Mouse (Mus musculus): ENCODE results near the gene Rps6ka2. TPM values are rescaled to one million over a fixed set of nuclear protein-coding genes. Genes with fewer than 3 reads are reported as not detected.

Rps6ka2 gene
- polyA plus RNA-seq, 1 experiment from 2014 or later: 20.1 TPM

DNA sequence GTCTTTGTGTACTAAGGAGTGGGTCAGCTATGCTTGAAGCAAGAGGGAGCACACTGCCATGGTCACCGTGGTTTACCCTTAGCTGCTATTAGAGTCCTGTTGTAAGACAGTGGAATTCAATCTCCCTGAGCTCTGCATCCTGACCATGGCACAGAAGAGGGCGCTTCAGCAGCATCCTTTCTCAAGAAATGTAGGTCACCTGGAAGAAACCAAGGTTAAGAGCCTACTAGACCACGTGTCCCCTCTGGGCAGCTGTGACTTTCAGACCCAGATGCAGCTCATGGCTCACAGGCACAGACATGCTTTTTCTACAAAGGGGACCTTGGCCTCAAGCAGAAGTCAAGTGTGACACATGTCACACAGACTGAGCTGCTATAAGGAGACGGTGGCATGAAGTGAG, 27.5 kb upstream of the Rps6ka2 start:
- 66% methylated on average over 4 of the region's 4 CpGs for WGBS
- Histone ChIP-seq H3K4me3 (ENCODE audit: low read depth, low read length) (no peak overlapping the region), H3K27ac (replicated peaks; ENCODE audit: low read depth, low read length) (no peak overlapping the region), H3K9ac (ENCODE audit: low read length) (no peak overlapping the region), H3K27me3 (ENCODE audit: control insufficient read depth, insufficient read depth, low read length) (no peaks in the 10 kb centered on the region), H3K36me3 (ENCODE audit: control insufficient read depth, insufficient read depth, low read length) (no peaks in the 10 kb centered on the region), H3K9me3 (ENCODE audit: control insufficient read depth, low read length) (no peaks in the 10 kb centered on the region), H3K4me1 (ENCODE audit: control insufficient read depth, insufficient read depth, low read length) (no peaks in the 10 kb centered on the region), H3K4me2 (ENCODE audit: low read depth, severe bottlenecking) (no peak overlapping the region)
- no peak for ATAC-seq (ENCODE audit: insufficient number of reproducible peaks, low FRiP score, low TSS enrichment, low read depth)
- no peak for DNase-seq (ENCODE audit: low spot score)

GRCm38 (mm10) chr17:7143885-7144518, 25.9 kb upstream of the Rps6ka2 start:
- WGBS: 87% methylated on average over 7 of the region's 7 CpGs
- Histone ChIP-seq H3K27me3 (ENCODE audit: control insufficient read depth, insufficient read depth, low read length) (no peaks in the 10 kb centered on the region), H3K27ac (replicated peaks; ENCODE audit: low read depth, low read length) (no peak overlapping the region), H3K9me3 (ENCODE audit: control insufficient read depth, low read length) (no peaks in the 10 kb centered on the region), H3K9ac (ENCODE audit: low read length) (no peak overlapping the region), H3K4me2 (ENCODE audit: low read depth, severe bottlenecking) (no peak overlapping the region), H3K36me3 (ENCODE audit: control insufficient read depth, insufficient read depth, low read length) (no peaks in the 10 kb centered on the region), H3K4me1 (ENCODE audit: control insufficient read depth, insufficient read depth, low read length) (no peaks in the 10 kb centered on the region), H3K4me3 (ENCODE audit: low read depth, low read length) (no peak overlapping the region)
- DNase-seq (ENCODE audit: low spot score) (no peak), ATAC-seq (ENCODE audit: insufficient number of reproducible peaks, low FRiP score, low TSS enrichment, low read depth) (no peak)

DNA sequence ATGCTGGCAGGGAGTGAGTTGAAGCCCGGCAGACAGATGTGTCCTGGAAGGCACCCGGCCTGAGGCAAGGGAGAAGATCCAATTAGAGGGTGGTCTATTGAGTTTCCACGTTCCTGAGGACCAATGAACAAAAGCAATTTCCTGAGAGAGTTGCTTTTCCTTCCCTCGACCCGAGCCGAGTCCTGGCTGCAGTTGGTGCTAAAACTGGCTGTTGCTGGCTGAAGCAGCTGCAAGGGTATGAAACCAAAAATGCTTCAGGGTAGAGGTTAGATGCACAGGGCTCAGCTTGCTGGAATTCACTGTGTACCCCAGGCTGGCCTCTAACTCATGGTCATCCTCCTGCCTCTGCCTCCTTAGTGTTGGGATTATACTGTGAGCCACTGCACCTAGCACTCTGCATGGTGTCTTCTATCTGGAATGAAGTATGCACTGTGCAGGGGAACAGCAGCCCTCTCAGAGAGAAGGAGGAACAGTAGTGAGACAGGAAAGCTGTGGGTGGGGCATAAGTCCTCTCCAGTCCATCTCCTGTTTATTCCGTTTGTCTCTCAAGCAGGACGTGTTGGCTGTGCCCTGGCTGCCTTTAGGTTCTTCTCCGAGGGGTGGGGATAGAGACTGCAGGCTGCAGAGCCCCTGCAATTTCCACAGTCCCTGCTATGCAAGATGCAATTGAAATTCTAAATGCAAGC, 24.4 kb upstream of the Rps6ka2 start:
- H3K27ac ChIP-seq (replicated peaks; ENCODE audit: low read depth, low read length): no peak overlapping the region
- H3K36me3 ChIP-seq (ENCODE audit: control insufficient read depth, insufficient read depth, low read length): no peaks in the 10 kb centered on the region
- no peak overlapping the region for H3K4me2 ChIP-seq (ENCODE audit: low read depth, severe bottlenecking)
- DNase-seq (ENCODE audit: low spot score) (no peak), ATAC-seq (ENCODE audit: insufficient number of reproducible peaks, low FRiP score, low TSS enrichment, low read depth) (no peak)
- no peak overlapping the region for H3K4me3 ChIP-seq (ENCODE audit: low read depth, low read length)
- H3K27me3 ChIP-seq (ENCODE audit: control insufficient read depth, insufficient read depth, low read length): no peaks in the 10 kb centered on the region
- 47% methylated on average over 9 of the region's 9 CpGs for WGBS
- H3K9me3 ChIP-seq (ENCODE audit: control insufficient read depth, low read length): no peaks in the 10 kb centered on the region
- no peak overlapping the region for H3K9ac ChIP-seq (ENCODE audit: low read length)
- H3K4me1 ChIP-seq (ENCODE audit: control insufficient read depth, insufficient read depth, low read length): no peaks in the 10 kb centered on the region

DNA sequence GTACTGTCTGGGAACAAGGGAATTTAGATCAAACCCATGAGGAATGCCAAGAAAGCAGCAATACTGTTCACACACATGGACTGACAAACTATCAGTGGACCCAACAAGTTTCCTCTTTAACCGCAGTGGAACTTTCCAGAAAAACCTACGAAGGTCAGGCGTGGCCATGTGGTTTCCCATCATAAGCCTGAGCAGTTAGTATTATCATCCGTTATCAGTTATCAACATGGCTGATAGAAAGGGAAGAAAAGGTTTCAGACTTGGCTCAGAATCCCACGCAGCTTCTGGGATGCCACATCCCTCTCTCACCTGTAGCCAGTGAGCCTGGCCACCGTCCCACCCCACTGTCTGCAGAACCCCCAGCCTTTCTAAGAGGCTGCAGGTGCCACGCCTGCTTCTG, 23.4 kb upstream of the Rps6ka2 start:
- Histone ChIP-seq H3K4me3 (ENCODE audit: low read depth, low read length) (no peak overlapping the region), H3K27ac (replicated peaks; ENCODE audit: low read depth, low read length) (no peak overlapping the region), H3K36me3 (ENCODE audit: control insufficient read depth, insufficient read depth, low read length) (no peaks in the 10 kb centered on the region), H3K4me1 (ENCODE audit: control insufficient read depth, insufficient read depth, low read length) (no peaks in the 10 kb centered on the region), H3K9ac (ENCODE audit: low read length) (no peak overlapping the region), H3K9me3 (ENCODE audit: control insufficient read depth, low read length) (no peaks in the 10 kb centered on the region), H3K4me2 (ENCODE audit: low read depth, severe bottlenecking) (no peak overlapping the region), H3K27me3 (ENCODE audit: control insufficient read depth, insufficient read depth, low read length) (no peaks in the 10 kb centered on the region)
- WGBS: 89% methylated on average over 7 of the region's 7 CpGs
- no peak for DNase-seq (ENCODE audit: low spot score)
- ATAC-seq (ENCODE audit: insufficient number of reproducible peaks, low FRiP score, low TSS enrichment, low read depth): no peak

GRCm38 (mm10) chr17:7147920-7148321, 22.0 kb upstream of the Rps6ka2 start:
- no peaks in the 10 kb centered on the region for H3K4me1 ChIP-seq (ENCODE audit: control insufficient read depth, insufficient read depth, low read length)

DNA sequence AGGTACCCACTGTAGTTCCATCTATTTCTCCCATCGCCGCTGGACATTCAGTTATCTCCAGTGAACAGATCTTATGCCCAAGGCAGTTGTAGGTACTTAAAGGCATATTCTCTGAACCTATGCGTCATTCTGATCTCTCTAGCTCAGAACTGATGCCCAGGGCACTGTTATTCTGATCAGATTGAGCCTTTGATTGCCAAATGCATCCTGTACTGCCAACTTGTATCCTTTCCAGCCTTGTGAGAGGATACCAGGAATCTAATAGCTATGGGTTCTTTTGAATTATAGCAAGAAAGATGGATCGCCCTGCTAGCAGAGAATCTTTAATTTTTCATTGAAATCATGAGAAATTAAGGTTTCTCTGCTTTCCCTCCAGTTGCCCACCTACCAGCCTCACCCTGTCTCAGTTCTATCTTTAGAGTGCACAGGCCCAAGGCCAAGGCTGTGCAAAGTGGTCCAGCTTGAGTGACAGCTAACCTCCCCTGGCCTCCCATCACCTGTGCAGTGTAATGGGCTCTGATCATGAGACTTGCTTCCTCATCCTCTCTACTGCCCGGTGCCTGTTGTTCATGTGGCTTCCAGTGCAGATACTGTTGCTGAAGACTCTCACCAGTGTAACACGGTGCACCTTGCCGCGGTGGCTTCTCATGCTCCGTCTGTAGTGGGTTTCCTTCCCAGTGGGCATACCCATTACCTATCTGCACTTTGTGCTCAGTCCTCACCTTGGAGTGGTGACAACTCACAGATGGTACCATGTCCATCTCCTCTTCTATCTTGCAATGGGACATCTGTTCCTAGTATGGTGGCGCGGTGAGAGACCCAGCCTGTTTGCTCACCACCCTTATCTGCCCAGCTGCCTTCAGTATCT, 20.4 kb upstream of the Rps6ka2 start:
- Histone ChIP-seq H3K27ac (replicated peaks; ENCODE audit: low read depth, low read length) (no peak overlapping the region), H3K4me2 (ENCODE audit: low read depth, severe bottlenecking) (no peak overlapping the region), H3K4me1 (ENCODE audit: control insufficient read depth, insufficient read depth, low read length) (no peaks in the 10 kb centered on the region), H3K36me3 (ENCODE audit: control insufficient read depth, insufficient read depth, low read length) (no peaks in the 10 kb centered on the region), H3K27me3 (ENCODE audit: control insufficient read depth, insufficient read depth, low read length) (no peaks in the 10 kb centered on the region), H3K9ac (ENCODE audit: low read length) (no peak overlapping the region), H3K4me3 (ENCODE audit: low read depth, low read length) (no peak overlapping the region), H3K9me3 (ENCODE audit: control insufficient read depth, low read length) (no peaks in the 10 kb centered on the region)
- DNase-seq (ENCODE audit: low spot score) (no peak), ATAC-seq (ENCODE audit: insufficient number of reproducible peaks, low FRiP score, low TSS enrichment, low read depth) (no peak)
- 93% methylated on average over 11 of the region's 11 CpGs for WGBS

More at GRCm38 (mm10) chr17:7147920-7148321, 22.0 kb upstream of the Rps6ka2 start:
- H3K4me3 ChIP-seq (ENCODE audit: low read depth, low read length): no peak overlapping the region
- no peaks in the 10 kb centered on the region for H3K27me3 ChIP-seq (ENCODE audit: control insufficient read depth, insufficient read depth, low read length)
- no peak for ATAC-seq (ENCODE audit: insufficient number of reproducible peaks, low FRiP score, low TSS enrichment, low read depth)
- no peak overlapping the region for H3K27ac ChIP-seq (replicated peaks; ENCODE audit: low read depth, low read length)
- WGBS: 57% methylated on average over 12 of the region's 12 CpGs
- H3K4me2 ChIP-seq (ENCODE audit: low read depth, severe bottlenecking): no peak overlapping the region
- no peaks in the 10 kb centered on the region for H3K36me3 ChIP-seq (ENCODE audit: control insufficient read depth, insufficient read depth, low read length)
- H3K9ac ChIP-seq (ENCODE audit: low read length): no peak overlapping the region
- no peaks in the 10 kb centered on the region for H3K9me3 ChIP-seq (ENCODE audit: control insufficient read depth, low read length)
- no peak for DNase-seq (ENCODE audit: low spot score)

GRCm38 (mm10) chr17:7151446-7152100, 18.3 kb upstream of the Rps6ka2 start:
- H3K4me2 ChIP-seq (ENCODE audit: low read depth, severe bottlenecking): no peak overlapping the region
- no peak for ATAC-seq (ENCODE audit: insufficient number of reproducible peaks, low FRiP score, low TSS enrichment, low read depth)
- H3K27ac ChIP-seq (replicated peaks; ENCODE audit: low read depth, low read length): no peak overlapping the region
- no peaks in the 10 kb centered on the region for H3K4me1 ChIP-seq (ENCODE audit: control insufficient read depth, insufficient read depth, low read length)
- no peak for DNase-seq (ENCODE audit: low spot score)
- WGBS: 78% methylated on average over 6 of the region's 6 CpGs
- no peaks in the 10 kb centered on the region for H3K27me3 ChIP-seq (ENCODE audit: control insufficient read depth, insufficient read depth, low read length)
- H3K9ac ChIP-seq (ENCODE audit: low read length): no peak overlapping the region
- no peak overlapping the region for H3K4me3 ChIP-seq (ENCODE audit: low read depth, low read length)
- no peaks in the 10 kb centered on the region for H3K9me3 ChIP-seq (ENCODE audit: control insufficient read depth, low read length)
- no peaks in the 10 kb centered on the region for H3K36me3 ChIP-seq (ENCODE audit: control insufficient read depth, insufficient read depth, low read length)

GRCm38 (mm10) chr17:7152662-7153061, 17.3 kb upstream of the Rps6ka2 start:
- ATAC-seq (ENCODE audit: insufficient number of reproducible peaks, low FRiP score, low TSS enrichment, low read depth): no peak
- DNase-seq (ENCODE audit: low spot score): no peak
- Histone ChIP-seq H3K36me3 (ENCODE audit: control insufficient read depth, insufficient read depth, low read length) (no peaks in the 10 kb centered on the region), H3K4me3 (ENCODE audit: low read depth, low read length) (no peak overlapping the region), H3K4me1 (ENCODE audit: control insufficient read depth, insufficient read depth, low read length) (no peaks in the 10 kb centered on the region), H3K9me3 (ENCODE audit: control insufficient read depth, low read length) (no peaks in the 10 kb centered on the region), H3K27ac (replicated peaks; ENCODE audit: low read depth, low read length) (no peak overlapping the region), H3K4me2 (ENCODE audit: low read depth, severe bottlenecking) (no peak overlapping the region), H3K27me3 (ENCODE audit: control insufficient read depth, insufficient read depth, low read length) (no peaks in the 10 kb centered on the region), H3K9ac (ENCODE audit: low read length) (no peak overlapping the region)
- WGBS: 91% methylated on average over 7 of the region's 7 CpGs

Measured in limb, embryonic 11.5 days (tissue).